Mouse (Mus musculus) erythroblast, embryonic 14.5 days (primary cell): ENCODE data around the gene Fgf22.

Experiments used
- GATA1 ChIP-seq: IDR thresholded peaks from 2 replicates; pipeline ENCODE4 v1.6.1; 2012; ENCODE audit warnings: low read length, inconsistent platforms, mixed read lengths
- TAL1 ChIP-seq: IDR thresholded peaks from 3 replicates; pipeline ENCODE4 v1.6.1; 2012; ENCODE audit warnings: low read length, inconsistent platforms, mixed read lengths

DNA sequence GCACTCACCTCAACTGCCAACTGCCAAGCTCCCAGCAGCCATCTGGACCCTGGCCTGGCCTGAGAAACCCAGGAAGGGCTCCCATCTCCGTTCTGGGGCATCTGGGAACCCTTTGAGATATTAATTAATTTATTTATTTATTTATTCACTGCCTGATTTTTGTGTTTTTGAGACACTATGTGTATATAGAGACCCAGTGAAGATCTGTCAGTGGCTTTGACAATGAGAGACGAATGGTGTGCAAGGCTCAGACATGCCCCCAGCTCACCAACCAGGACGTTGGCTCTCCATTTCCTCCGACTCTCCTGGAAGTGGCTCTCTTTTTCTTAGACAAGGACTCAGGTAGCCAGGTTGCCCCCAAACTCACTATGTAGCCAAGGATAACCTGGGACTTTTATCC is 36.0 kb downstream of the Fgf22 start, which contains the start of gene Prss57:
- TF ChIP-seq TAL1 (no peak), GATA1 (no peak)
